Mouse (Mus musculus): ENCODE data around the gene Ptp4a2. TPM values are rescaled to one million over a fixed set of nuclear protein-coding genes. Genes with fewer than 3 reads are reported as not detected.
"Not testable (repeated sequence)": the region's sequence is repeated elsewhere in the genome, so short reads cannot be mapped to it uniquely, and the experiment has no call there.

Gene Ptp4a2
- polyA plus RNA-seq, 1 experiment from 2014 or later, result 316 TPM

- Histone ChIP-seq H3K4me1 (no peaks in the 10 kb centered on the region), H3K9ac (no peak overlapping the region), H3K27ac (replicated peaks) (no peak overlapping the region), H3K27me3 (no peaks in the 10 kb centered on the region), H3K4me3 (replicated peaks) (no peak overlapping the region), H3K9me3 (replicated peaks) (no peaks in the 10 kb centered on the region), H3K4me2 (replicated peaks) (no peak overlapping the region), H3K36me3 (no peaks in the 10 kb centered on the region)
- 91% methylated on average over 7 of the region's 7 CpGs for WGBS
- ATAC-seq (ENCODE audit: insufficient number of reproducible peaks, low FRiP score, low TSS enrichment, low read depth), result no peak
Measured at GRCm38 (mm10) chr4:129890094-129890493, 79.1 kb downstream of the Ptp4a2 start.

GRCm38 (mm10) chr4:129894861-129895260, 83.8 kb downstream of the Ptp4a2 start:
- H3K27me3 ChIP-seq, result no peaks in the 10 kb centered on the region
- H3K4me2 ChIP-seq (replicated peaks), result no peak overlapping the region
- H3K9ac ChIP-seq, result no peak overlapping the region
- H3K36me3 ChIP-seq, result no peaks in the 10 kb centered on the region
- H3K9me3 ChIP-seq (replicated peaks), result no peaks in the 10 kb centered on the region
- no peak overlapping the region for H3K4me3 ChIP-seq (replicated peaks)
- 94% methylated on average over 3 of the region's 3 CpGs for WGBS
- no peaks in the 10 kb centered on the region; the same call in 1 of the 2 replicates for H3K4me1 ChIP-seq
- ATAC-seq (ENCODE audit: insufficient number of reproducible peaks, low FRiP score, low TSS enrichment, low read depth), result no peak
- H3K27ac ChIP-seq (replicated peaks), result no peak overlapping the region

- H3K9me3 ChIP-seq (replicated peaks); H3K9ac ChIP-seq; H3K4me1 ChIP-seq; H3K27ac ChIP-seq (replicated peaks); H3K27me3 ChIP-seq; H3K4me3 ChIP-seq (replicated peaks); H3K36me3 ChIP-seq; ATAC-seq (ENCODE audit: insufficient number of reproducible peaks, low FRiP score, low TSS enrichment, low read depth); H3K4me2 ChIP-seq (replicated peaks): not testable (repeated sequence)
- WGBS, result 94% methylated on average over 18 of the region's 18 CpGs
Measured at GRCm38 (mm10) chr4:129898815-129899214, 87.8 kb downstream of the Ptp4a2 start.

Small RNAs within 50 kb of the gene (microRNA-seq; reads per million reads assigned to microRNA genes)
- not detected for gene Gm28017 (ENCODE audit: borderline number of aligned reads)

Other genes starting within 250 kb of the Ptp4a2 start
- 5.5 and 6.8 TPM in 2 replicates for gene Lck, start 237.6 kb upstream of the Ptp4a2 start, polyA plus RNA-seq (2015; fragmentation: Nextera tagmentation; extraction: Ambion mirVana)
- 6.7 and 7.5 TPM in 2 replicates for gene Fam167b, start 232.7 kb upstream of the Ptp4a2 start, polyA plus RNA-seq (2015; fragmentation: Nextera tagmentation; extraction: Ambion mirVana)
- gene Eif3i, start 210.6 kb upstream of the Ptp4a2 start, polyA plus RNA-seq (2015; fragmentation: Nextera tagmentation; extraction: Ambion mirVana), result 270 and 284 TPM in 2 replicates
- 197 and 210 TPM in 2 replicates for gene Tmem234, start 210.6 kb upstream of the Ptp4a2 start, polyA plus RNA-seq (2015; fragmentation: Nextera tagmentation; extraction: Ambion mirVana)
- gene Dcdc2b, start 197.0 kb upstream of the Ptp4a2 start, polyA plus RNA-seq (2015; fragmentation: Nextera tagmentation; extraction: Ambion mirVana), result 3.4 and 3.7 TPM in 2 replicates
- 31.8 and 34.1 TPM in 2 replicates for gene Iqcc, start 192.1 kb upstream of the Ptp4a2 start, polyA plus RNA-seq (2015; fragmentation: Nextera tagmentation; extraction: Ambion mirVana)
- 63.3 and 66.7 TPM in 2 replicates for gene Ccdc28b, start 187.3 kb upstream of the Ptp4a2 start, polyA plus RNA-seq (2015; fragmentation: Nextera tagmentation; extraction: Ambion mirVana)
- gene Txlna, start 170.2 kb upstream of the Ptp4a2 start, polyA plus RNA-seq (2015; fragmentation: Nextera tagmentation; extraction: Ambion mirVana), result 88.0 and 91.4 TPM in 2 replicates
- 15.3 and 16.3 TPM in 2 replicates for gene Kpna6, start 138.5 kb upstream of the Ptp4a2 start, polyA plus RNA-seq (2015; fragmentation: Nextera tagmentation; extraction: Ambion mirVana)
- 13.5 and 15.0 TPM in 2 replicates for gene Tmem39b, start 114.4 kb upstream of the Ptp4a2 start, polyA plus RNA-seq (2015; fragmentation: Nextera tagmentation; extraction: Ambion mirVana)
- gene Khdrbs1, start 68.9 kb upstream of the Ptp4a2 start, polyA plus RNA-seq (2015; fragmentation: Nextera tagmentation; extraction: Ambion mirVana), result 98.8 and 99.1 TPM in 2 replicates
- gene Spocd1, start 118.0 kb downstream of the Ptp4a2 start, polyA plus RNA-seq (2015; fragmentation: Nextera tagmentation; extraction: Ambion mirVana), result 0.23 and 0.28 TPM in 2 replicates
- 7.0 and 7.1 TPM in 2 replicates for gene Adgrb2, start 173.7 kb downstream of the Ptp4a2 start, polyA plus RNA-seq (2015; fragmentation: Nextera tagmentation; extraction: Ambion mirVana)
- gene Col16a1, start 236.6 kb downstream of the Ptp4a2 start, polyA plus RNA-seq (2015; fragmentation: Nextera tagmentation; extraction: Ambion mirVana), result 183 and 190 TPM in 2 replicates

Measured in embryonic facial prominence, embryonic 15.5 days (tissue).